Mouse (Mus musculus): Measurements from ENCODE around the gene Ddx19b. TPM values are rescaled to one million over a fixed set of nuclear protein-coding genes. Genes with fewer than 3 reads are reported as not detected.

The Ddx19b gene
- polyA plus RNA-seq, 1 experiment, result 4.9 TPM

- Histone ChIP-seq H3K4me3 (replicated peaks; ENCODE audit: extremely low read depth, low read depth, low read length) (no peak overlapping the region), H3K4me1 (ENCODE audit: control insufficient read depth, insufficient read depth, low read length) (no peaks in the 10 kb centered on the region)
- WGBS, result 82% methylated on average over 15 of the region's 15 CpGs
- TF ChIP-seq CTCF (IDR thresholded peaks at IDR 0.05; ENCODE audit: insufficient read depth, low read length) (no peak), POLR2A (IDR thresholded peaks at IDR 0.05; ENCODE audit: borderline replicate concordance, extremely low read depth, low read depth, low read length) (no peak)
- no peak for DNase-seq
Measured at GRCm38 (mm10) chr8:110956619-110957450, 74.7 kb downstream of the Ddx19b start.

DNA sequence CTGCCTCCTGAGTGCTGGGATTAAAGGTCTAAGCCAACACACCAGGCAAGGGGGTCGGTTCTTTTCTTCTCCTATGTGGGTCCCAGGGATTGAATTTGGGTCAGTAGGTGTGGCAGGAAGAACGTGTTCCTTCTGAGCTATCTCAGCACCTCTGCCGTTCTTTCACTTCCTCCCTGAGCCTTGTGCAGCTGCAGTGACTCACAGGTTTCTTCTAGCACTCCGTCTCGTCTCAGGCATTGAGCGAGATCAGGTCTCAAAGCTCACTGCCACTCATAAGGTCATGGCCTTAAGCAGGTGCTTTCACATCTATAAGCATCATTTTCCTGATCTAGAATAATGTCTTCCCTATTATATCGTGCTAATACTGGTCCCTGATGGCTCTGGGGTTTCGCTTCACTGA lies 76.8 kb downstream of the Ddx19b start:
- 54% methylated on average over 8 of the region's 8 CpGs for WGBS
- Histone ChIP-seq H3K4me1 (ENCODE audit: control insufficient read depth, insufficient read depth, low read length) (peaks cover 2% of the 10 kb centered on the region; the same call in 1 of the 2 replicates), H3K4me3 (replicated peaks; ENCODE audit: extremely low read depth, low read depth, low read length) (no peak overlapping the region)
- no peak for TF ChIP-seq CTCF (IDR thresholded peaks at IDR 0.05; ENCODE audit: insufficient read depth, low read length)
- TF ChIP-seq POLR2A (IDR thresholded peaks at IDR 0.05; ENCODE audit: borderline replicate concordance, extremely low read depth, low read depth, low read length), result no peak
- no peak for DNase-seq

Other genes starting within 250 kb of the Ddx19b start
- 35.4 and 40.4 TPM in 2 replicates for gene Il34, start 225.8 kb downstream of the Ddx19b start, polyA plus RNA-seq (2012; rRNA removed)
- 19.2 and 26.8 TPM in 2 replicates for gene Cog4, start 185.2 kb downstream of the Ddx19b start, polyA plus RNA-seq (2012; rRNA removed)
- gene Sf3b3, start 185.0 kb downstream of the Ddx19b start, polyA plus RNA-seq (2012; rRNA removed), result 22.3 and 33.3 TPM in 2 replicates
- 15.8 and 17.9 TPM in 2 replicates for gene Fuk, start 129.3 kb downstream of the Ddx19b start, polyA plus RNA-seq (2012; rRNA removed)
- gene St3gal2, start 111.8 kb downstream of the Ddx19b start, polyA plus RNA-seq (2012; rRNA removed), result 41.0 and 48.5 TPM in 2 replicates
- gene Ddx19a, start 34.0 kb downstream of the Ddx19b start, polyA plus RNA-seq (2012; rRNA removed), result 16.3 and 21.0 TPM in 2 replicates
- 20.0 and 28.7 TPM in 2 replicates for gene Aars, start 1.4 kb upstream of the Ddx19b start, polyA plus RNA-seq (2012; rRNA removed)
- gene Exosc6, start 24.6 kb upstream of the Ddx19b start, polyA plus RNA-seq (2012; rRNA removed), result 1.8 and 22.2 TPM in 2 replicates
- gene Clec18a, start 60.7 kb upstream of the Ddx19b start, polyA plus RNA-seq (2012; rRNA removed), result 0.07 TPM in 1 of 2 replicates, not detected in the other
- 12.0 and 12.5 TPM in 2 replicates for gene Pdpr, start 62.9 kb upstream of the Ddx19b start, polyA plus RNA-seq (2012; rRNA removed)
- 38.8 and 44.7 TPM in 2 replicates for gene Glg1, start 227.5 kb upstream of the Ddx19b start, polyA plus RNA-seq (2012; rRNA removed)